Mouse (Mus musculus): ENCODE data around the gene Cd200r1. TPM values are rescaled to one million over a fixed set of nuclear protein-coding genes. Genes with fewer than 3 reads are reported as not detected.
A peak's percentile ranks its signal among the peaks of the same experiment; 100 is the strongest.

Gene Cd200r1
- total RNA-seq (2022), result under 1 TPM in 3 of 4 experiments, not detected in 1; 0.25 to 0.64 (median 0.56) TPM

- DNase-seq (ENCODE audit: low spot score in 2 of 2), result no peak
These were observed at the start of gene Cd200r1 for GRCm38 (mm10) chr16:44765555-44766319. Gene Cd200r1 (plus strand): TSS chr16:44765736.

DNA sequence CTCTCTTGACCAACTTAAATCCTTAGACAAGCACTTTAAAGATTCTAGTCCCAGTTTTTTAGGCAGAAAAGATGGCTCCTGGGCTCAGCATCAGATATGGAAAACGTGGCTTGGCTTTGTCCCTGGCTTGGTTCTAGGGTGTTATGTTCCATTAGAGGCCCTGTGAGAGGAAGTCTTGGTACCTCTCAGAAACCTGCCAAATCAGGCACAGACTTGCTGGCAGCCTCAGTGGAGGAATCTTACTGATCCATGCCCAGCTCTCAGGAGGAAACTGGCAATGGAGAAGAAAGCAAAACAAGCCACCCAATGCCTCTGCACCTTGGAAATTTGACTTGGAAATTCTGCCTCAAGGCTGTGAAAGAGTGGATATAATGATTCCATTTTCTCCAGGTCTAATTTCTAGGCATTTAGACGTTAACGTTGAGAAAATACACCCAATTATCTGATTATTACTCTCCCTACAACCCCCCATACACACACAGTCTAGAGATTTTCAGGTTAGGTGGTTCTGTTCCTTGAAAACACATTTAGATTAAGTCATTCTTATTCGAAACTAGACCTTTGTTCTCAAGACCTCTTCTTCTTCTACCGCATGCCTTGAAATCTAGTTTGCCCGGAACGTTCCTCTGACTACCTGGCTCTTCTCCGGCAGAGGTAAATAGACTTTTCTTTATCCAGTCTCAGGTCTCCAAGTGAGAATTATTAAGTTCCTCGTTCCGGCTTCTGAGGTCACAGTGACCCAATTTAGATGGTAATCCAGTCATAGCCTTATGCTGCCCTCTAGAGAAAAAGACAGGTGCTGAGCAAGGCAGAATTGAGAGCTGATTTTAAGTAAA, 49.0 kb upstream of the Cd200r1 start:
- no peak for DNase-seq (ENCODE audit: low spot score in 2 of 2)

GRCm38 (mm10) chr16:44717141-44717634, 48.3 kb upstream of the Cd200r1 start:
- DNase-seq (ENCODE audit: low spot score in 2 of 2), result no peak

GRCm38 (mm10) chr16:44717838-44718237, 47.7 kb upstream of the Cd200r1 start:
- no peak for DNase-seq (ENCODE audit: low spot score in 2 of 2)

DNA sequence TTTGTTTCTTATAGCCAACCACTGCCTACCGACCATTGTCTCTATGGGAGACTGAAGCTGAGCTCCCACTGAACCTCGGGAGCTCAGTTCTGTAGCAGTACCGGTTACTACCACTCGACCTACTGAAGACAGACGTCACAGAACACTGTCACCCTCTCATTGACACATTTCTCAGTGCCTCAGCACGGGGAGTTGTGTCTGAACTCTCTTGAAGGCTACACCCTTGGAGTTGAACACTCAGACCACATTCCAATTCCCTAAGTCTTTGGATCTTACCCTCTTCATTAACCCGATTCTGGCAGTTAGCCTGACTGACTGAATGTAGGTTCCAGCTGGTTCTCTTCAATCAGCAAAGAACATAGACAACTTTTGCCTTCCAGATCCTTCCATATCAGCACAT, 46.2 kb upstream of the Cd200r1 start:
- DNase-seq (ENCODE audit: low spot score in 2 of 2), result no peak

DNA sequence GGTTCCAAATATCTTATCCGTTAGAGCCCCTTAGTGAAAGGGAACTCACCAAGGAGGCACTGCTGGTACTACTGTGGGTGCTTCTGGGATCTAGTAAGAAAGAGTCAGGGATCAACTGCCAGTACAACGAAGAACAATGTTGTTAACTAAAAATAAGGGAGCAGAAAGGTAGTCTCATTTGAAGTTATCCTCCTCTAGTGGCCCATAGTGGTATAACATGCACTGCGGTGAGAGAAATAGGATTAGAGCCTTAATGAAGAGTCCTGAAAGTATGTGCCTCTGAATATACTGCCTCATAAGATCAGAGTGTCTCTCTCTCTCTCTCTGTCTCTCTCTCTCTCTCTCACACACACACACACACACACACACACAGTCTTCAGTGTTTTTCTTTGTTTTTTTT, 45.0 kb upstream of the Cd200r1 start:
- DNase-seq (ENCODE audit: low spot score in 2 of 2), result no peak

GRCm38 (mm10) chr16:44722666-44723065, 42.9 kb upstream of the Cd200r1 start:
- no peak for DNase-seq (ENCODE audit: low spot score in 2 of 2)

DNA sequence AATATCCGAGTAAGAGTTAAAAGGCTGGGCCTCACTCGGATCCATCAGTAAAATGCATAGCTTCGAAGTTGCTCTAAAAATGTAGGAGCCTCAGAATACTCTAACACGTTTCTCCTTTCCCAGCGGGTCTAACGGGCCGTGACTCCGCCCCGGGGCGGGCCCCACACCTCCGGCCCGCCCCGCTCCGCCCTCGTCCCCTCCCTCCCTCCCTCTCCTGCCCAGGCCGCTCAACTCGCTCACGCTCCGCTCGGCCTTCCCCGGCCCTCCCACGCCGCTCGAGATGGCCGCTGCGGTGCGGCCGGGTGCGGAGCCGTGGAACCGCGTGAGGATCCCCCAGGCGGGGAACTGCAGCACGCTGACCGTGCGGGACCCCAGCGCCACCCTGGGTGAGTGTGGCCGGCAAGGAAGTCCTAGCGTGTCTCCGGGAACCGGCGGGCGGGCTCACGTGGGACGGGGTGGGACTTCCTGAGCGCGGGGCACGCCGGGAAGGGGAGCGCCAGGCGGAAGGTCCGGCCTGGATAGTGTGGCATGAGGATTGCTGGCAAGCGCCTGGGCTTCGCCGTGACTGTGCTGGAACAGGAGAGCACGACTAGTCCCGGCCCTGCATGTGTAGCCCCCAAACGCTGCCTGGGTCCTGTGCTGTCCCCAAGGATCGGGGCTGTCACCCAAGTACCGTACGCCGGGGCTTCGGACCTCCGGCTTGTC, 41.3 kb upstream of the Cd200r1 start, which contains the start of gene Nepro:
Nepro (plus strand) TSS at position 219 of the 705 bp plus-strand sequence.
- peak; percentile 91 to 94 for DNase-seq (ENCODE audit: low spot score in 2 of 2)

DNA sequence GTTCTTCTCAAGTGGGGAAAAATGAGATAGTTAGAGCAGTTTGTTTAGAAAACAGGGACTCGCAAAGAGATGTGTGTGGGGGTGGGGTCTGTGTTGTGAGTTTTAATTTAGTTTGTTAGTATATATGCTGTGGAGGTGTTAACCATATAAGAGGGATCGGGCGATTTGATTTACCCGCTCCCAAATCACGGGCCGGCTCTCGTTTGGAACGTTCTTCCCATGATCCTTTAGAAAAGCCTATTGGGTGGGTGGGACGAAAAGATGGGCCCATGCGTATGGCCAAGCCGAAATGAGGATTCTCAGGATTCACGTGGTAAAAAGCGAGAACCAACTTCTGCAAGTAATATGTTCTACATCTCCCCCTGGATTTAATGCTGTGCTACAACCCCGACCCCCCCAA, 40.7 kb upstream of the Cd200r1 start:
- DNase-seq (ENCODE audit: low spot score in 2 of 2), result peak in 1 of 2 experiments; percentile 45

- peak; percentile 77 to 87 for DNase-seq (ENCODE audit: low spot score in 2 of 2)
These were observed 40.0 kb upstream of the Cd200r1 start for GRCm38 (mm10) chr16:44725286-44726223.

- DNase-seq (ENCODE audit: low spot score in 2 of 2), result no peak
These were observed 38.0 kb upstream of the Cd200r1 start for GRCm38 (mm10) chr16:44727525-44727924.

DNA sequence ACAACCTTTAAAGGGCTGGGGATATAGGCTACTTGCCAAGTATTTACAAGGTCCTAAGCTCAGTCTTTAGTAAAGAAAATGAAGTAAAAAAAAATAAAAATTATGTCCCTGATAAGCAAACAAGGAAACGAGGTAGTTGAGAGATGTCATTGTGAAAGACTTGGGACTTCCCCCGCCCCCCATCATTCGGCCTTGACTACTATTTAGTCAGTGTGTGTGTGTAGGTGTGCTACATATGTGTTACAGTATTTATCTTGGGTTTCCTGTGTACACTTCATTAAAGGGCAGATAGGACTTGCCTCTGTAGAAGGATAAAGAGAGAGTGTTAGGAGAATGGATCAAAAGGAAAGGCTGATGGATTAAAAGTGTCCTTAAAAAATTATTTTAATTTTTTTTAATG, 31.5 kb upstream of the Cd200r1 start:
- no peak for DNase-seq (ENCODE audit: low spot score in 2 of 2)

DNA sequence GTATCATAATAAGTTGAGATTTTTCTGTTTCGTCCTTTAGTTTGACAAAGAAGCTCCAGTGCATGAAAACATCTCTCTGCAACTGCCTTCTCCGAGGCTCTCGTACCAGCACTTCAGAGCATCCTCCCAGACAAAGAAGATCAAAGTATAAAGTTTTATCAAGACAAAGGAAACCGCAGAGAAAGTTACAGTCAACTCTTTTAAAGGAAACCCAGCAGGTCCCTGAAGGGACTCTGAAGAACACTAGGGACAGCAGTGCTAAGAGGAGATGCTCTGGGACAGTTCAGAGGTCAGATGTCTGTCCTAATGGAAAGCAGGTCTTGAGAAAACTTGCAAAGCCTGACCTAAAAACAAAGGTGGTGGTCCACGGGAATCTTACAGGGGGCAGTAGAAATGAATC, 29.9 kb upstream of the Cd200r1 start:
- DNase-seq (ENCODE audit: low spot score in 2 of 2), result no peak

- DNase-seq (ENCODE audit: low spot score in 2 of 2), result no peak
These were observed 29.4 kb upstream of the Cd200r1 start for GRCm38 (mm10) chr16:44736118-44736517.

- DNase-seq (ENCODE audit: low spot score in 2 of 2), result no peak
These were observed 22.8 kb upstream of the Cd200r1 start for GRCm38 (mm10) chr16:44742753-44743152.

GRCm38 (mm10) chr16:44745471-44745865, 20.1 kb upstream of the Cd200r1 start:
- no peak for DNase-seq (ENCODE audit: low spot score in 2 of 2)

DNA sequence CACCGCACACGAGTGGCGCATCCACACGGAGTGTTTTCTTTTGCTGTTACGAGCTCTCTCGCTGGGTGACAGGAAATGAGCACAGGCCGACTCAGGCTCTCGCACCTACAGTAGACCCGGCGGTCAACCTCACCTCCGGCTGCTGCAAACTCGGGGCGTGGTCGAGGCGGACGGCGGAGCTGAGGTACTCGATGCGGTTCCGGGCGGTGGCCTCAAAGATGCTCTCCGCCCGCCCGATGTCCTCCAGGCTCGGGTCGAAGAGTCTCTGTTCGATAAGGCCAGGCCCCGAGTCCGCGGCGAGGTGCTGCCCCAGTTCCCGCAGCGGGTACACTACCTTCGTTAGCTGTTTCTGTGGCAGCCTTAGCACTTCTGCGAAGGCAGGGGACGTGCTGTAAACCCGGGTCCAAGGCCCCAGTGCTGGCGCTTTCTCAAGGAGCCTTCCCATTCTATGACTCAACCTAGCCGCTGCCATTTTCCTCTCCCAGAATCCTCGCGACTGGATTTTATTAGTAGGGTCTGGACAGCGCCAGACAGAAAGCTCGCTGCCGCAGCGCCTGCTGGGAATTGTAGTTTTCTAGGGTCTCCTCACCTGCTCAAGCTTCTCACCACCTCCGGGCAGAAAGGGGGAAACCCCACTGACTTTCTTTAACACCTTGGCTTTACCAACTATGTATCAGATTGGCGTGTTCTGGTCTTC, 19.5 kb upstream of the Cd200r1 start, which contains the start of gene Gtpbp8:
Gtpbp8 (minus strand) TSS at position 498 of the 697 bp plus-strand sequence.
- peak; percentile 83 to 88 for DNase-seq (ENCODE audit: low spot score in 2 of 2)

- no peak for DNase-seq (ENCODE audit: low spot score in 2 of 2)
These were observed 17.5 kb upstream of the Cd200r1 start for GRCm38 (mm10) chr16:44748007-44748406.

- no peak for DNase-seq (ENCODE audit: low spot score in 2 of 2)
These were observed 7.8 kb upstream of the Cd200r1 start for GRCm38 (mm10) chr16:44757700-44758099.

- no peak for DNase-seq (ENCODE audit: low spot score in 2 of 2)
These were observed 3.7 kb upstream of the Cd200r1 start for GRCm38 (mm10) chr16:44761811-44762210.
